Mouse (Mus musculus) lung, postnatal 0 days (tissue): ENCODE data around the gene Omt2a. TPM values are rescaled to one million over a fixed set of nuclear protein-coding genes. Genes with fewer than 3 reads are reported as not detected.
"Not testable (repeated sequence)": the region's sequence is repeated elsewhere in the genome, so short reads cannot be mapped to it uniquely, and the experiment has no call there.

Experiments
- ATAC-seq: fragments of 200-750 bp; cut with Nextera tagmentation; 2 replicates; pipeline ENCODE4 v1.8.0; 2017; ENCODE audit warnings: moderate library complexity
- DNase-seq: peaks from one replicate; pipeline ENCODE4 v3.0.0-alpha.2; 2016; ENCODE audit warnings: low spot score
- H3K27ac ChIP-seq: fragments of 300-500 bp; sonication (generic); 2 replicates; pipeline ENCODE4 v1.5.1; 2014; ENCODE audit warnings: antibody characterized with exemption, mild to moderate bottlenecking, low read length, mixed read lengths
- H3K27me3 ChIP-seq: fragments of 300-500 bp; sonication (generic); replicated peaks from 2 replicates; pipeline ENCODE4 v1.6.1; 2014; ENCODE audit warnings: low read length, mixed read lengths; ENCODE audit not compliant: insufficient read depth
- H3K36me3 ChIP-seq: fragments of 300-500 bp; sonication (generic); 2 replicates; pipeline ENCODE4 v1.6.1; 2014; ENCODE audit warnings: low read length, mixed read lengths; ENCODE audit not compliant: insufficient read depth
- H3K4me1 ChIP-seq: fragments of 300-500 bp; sonication (generic); 2 replicates; pipeline ENCODE4 v1.6.1; 2014; ENCODE audit warnings: antibody characterized with exemption, low read depth, low read length, mixed read lengths; ENCODE audit not compliant: insufficient read depth
- H3K4me2 ChIP-seq: fragments of 300-500 bp; sonication (generic); replicated peaks from 2 replicates; pipeline ENCODE4 v1.6.1; 2014; ENCODE audit warnings: low read depth, mild to moderate bottlenecking, low read length, moderate library complexity, mixed read lengths
- H3K4me3 ChIP-seq: fragments of 300-500 bp; sonication (generic); 2 replicates; pipeline ENCODE4 v1.5.1; 2014; ENCODE audit warnings: low read depth, low read length
- H3K9ac ChIP-seq: fragments of 300-500 bp; sonication (generic); replicated peaks from 2 replicates; pipeline ENCODE4 v1.6.1; 2014; ENCODE audit warnings: low read depth, mild to moderate bottlenecking
- H3K9me3 ChIP-seq: fragments of 300-500 bp; sonication (generic); 2 replicates; pipeline ENCODE4 v1.6.1; 2016; ENCODE audit warnings: low read length, mixed read lengths
- CTCF ChIP-seq: IDR thresholded peaks from 2 replicates; pipeline ENCODE4 v1.5.1; 2016; ENCODE audit warnings: antibody characterized with exemption, mild to moderate bottlenecking
- EP300 ChIP-seq: IDR thresholded peaks from 2 replicates; pipeline ENCODE4 v1.6.1; 2016; ENCODE audit warnings: antibody characterized with exemption, mild to moderate bottlenecking, control low read depth
- WGBS: fragments of 180-500 bp; shearing (Covaris S2); extraction: QIAGEN DNeasy Blood & Tissue Kit; methylation state at CpG from one replicate; pipeline ENCODE4 v1.1.7; 2014; 5-methylcytosine and 5-hydroxymethylcytosine counted together
- polyA plus RNA-seq: library from polyadenylated mRNA; unstranded; fragments of >200 nt; fragmentation: Nextera tagmentation; extraction: Ambion mirVana; gene quantifications from 2 replicates; pipeline ENCODE4 v1.2.1, GENCODE M21; 2015

Gene Omt2a
- polyA plus RNA-seq, 1 experiment from 2014 or later = not detected

DNA sequence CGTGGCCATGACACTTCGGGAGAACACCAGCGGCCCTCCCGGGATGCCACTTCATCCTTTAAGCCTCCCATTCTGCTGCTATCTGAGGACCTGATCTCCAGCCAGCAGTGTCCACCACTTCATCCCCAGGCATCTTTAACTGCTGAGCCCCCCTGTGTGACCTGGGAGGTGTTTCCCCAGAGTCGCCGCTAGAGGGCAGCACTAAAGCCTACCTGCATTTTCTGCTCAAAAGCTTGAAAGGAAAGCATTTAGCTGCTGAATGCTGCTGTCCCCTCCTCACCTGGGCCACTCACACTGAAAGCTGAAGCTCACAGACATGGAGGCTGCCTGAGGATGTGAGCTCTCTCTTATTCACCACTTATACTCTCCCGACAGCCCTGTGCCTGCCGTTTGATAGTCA is 25.7 kb upstream of the Omt2a start:
- H3K27ac ChIP-seq, H3K9ac ChIP-seq, H3K4me3 ChIP-seq, H3K4me2 ChIP-seq, H3K4me1 ChIP-seq, ATAC-seq, H3K36me3 ChIP-seq, H3K27me3 ChIP-seq, H3K9me3 ChIP-seq: not testable (repeated sequence)
- peak; percentile 80 for TF ChIP-seq CTCF
- 16% methylated on average over 8 of the region's 8 CpGs for WGBS
- peak; percentile 28 for DNase-seq

DNA sequence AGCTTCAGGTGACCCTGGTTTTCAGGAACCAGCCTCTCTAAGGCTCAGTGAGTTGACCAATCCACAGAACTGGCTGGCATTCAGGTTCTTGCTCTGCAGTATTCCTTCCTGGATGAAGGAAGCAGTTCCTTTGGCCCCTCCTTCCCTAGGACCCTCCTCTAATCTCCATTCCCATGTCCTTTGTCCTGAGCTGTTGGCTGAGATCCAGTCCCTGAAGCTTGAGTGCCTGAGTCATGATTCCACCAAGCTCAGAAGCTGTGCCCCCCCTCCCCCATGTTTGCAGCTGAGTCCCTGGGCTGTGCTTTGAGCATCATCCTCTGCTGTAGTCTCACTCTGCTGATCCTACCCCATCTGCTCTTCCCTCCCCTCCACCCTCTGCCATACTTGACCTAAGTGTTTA is 22.5 kb upstream of the Omt2a start:
- peak; percentile 73 for ATAC-seq
- H3K4me2 ChIP-seq, H3K4me1 ChIP-seq, H3K27ac ChIP-seq, H3K36me3 ChIP-seq, H3K9me3 ChIP-seq, H3K9ac ChIP-seq, H3K27me3 ChIP-seq, H3K4me3 ChIP-seq: not testable (repeated sequence)
- peak; percentile 76 for DNase-seq

GRCm38 (mm10) chr9:78327289-78327688 is 12.7 kb upstream of the Omt2a start, which contains the start of gene Omt2b:
Omt2b (plus strand) TSS chr9:78327589.
- H3K4me3 ChIP-seq, H3K4me2 ChIP-seq, H3K4me1 ChIP-seq, H3K9me3 ChIP-seq, DNase-seq, H3K36me3 ChIP-seq, H3K27me3 ChIP-seq, H3K9ac ChIP-seq, ATAC-seq, H3K27ac ChIP-seq: not testable (repeated sequence)
- WGBS = 75% methylated on average over 1 of the region's 1 CpGs

GRCm38 (mm10) chr9:78319499-78319898 is 4.9 kb upstream of the Omt2a start:
- no peak overlapping the region for H3K4me3 ChIP-seq
- no peak overlapping the region for H3K27ac ChIP-seq
- H3K27me3 ChIP-seq = no peaks in the 10 kb centered on the region
- no peaks in the 10 kb centered on the region for H3K36me3 ChIP-seq
- DNase-seq (peak; percentile 24), ATAC-seq (no peak)
- no peak overlapping the region for H3K4me2 ChIP-seq
- WGBS = 23% methylated on average over 1 of the region's 1 CpGs
- no peaks in the 10 kb centered on the region for H3K9me3 ChIP-seq
- no peaks in the 10 kb centered on the region for H3K4me1 ChIP-seq
- no peak overlapping the region for H3K9ac ChIP-seq
- TF ChIP-seq EP300 (no peak), CTCF (peak; percentile 65)

DNA sequence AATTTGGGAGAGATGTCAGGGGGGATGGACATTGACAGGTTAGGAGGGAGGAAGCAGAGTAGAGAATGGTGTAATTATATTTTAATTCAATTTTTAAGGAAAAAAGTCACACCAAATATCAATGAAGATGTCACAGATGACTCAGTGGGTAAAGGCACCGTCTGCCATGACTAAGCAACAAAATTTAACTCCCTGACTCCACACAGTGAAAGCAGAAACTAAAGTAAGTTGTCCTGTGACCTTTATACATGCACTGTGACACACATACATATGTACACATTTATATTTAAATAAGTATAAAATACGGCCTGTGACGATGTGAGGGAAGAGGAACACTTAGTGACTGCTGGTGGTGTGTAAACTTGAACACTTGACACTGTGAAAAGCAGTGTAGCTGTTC is 6.5 kb downstream of the Omt2a start:
- not testable (repeated sequence) for H3K36me3 ChIP-seq, H3K9me3 ChIP-seq, H3K4me2 ChIP-seq, H3K27me3 ChIP-seq, H3K27ac ChIP-seq, H3K9ac ChIP-seq, DNase-seq, ATAC-seq, H3K4me1 ChIP-seq, H3K4me3 ChIP-seq
- WGBS = 73% methylated on average over 3 of the region's 3 CpGs

- not testable (repeated sequence) for H3K4me2 ChIP-seq, H3K4me3 ChIP-seq, H3K4me1 ChIP-seq, H3K27me3 ChIP-seq, H3K36me3 ChIP-seq, H3K27ac ChIP-seq, H3K9me3 ChIP-seq, H3K9ac ChIP-seq
- 64% methylated on average over 1 of the region's 1 CpGs for WGBS
- ATAC-seq (peak; percentile 59), DNase-seq (peak; percentile 36)
These were observed 15.5 kb downstream of the Omt2a start for GRCm38 (mm10) chr9:78299143-78299542.

- H3K4me1 ChIP-seq = no peaks in the 10 kb centered on the region
- 62% methylated on average over 1 of the region's 1 CpGs for WGBS
- H3K4me3 ChIP-seq = no peak overlapping the region
- H3K9me3 ChIP-seq = no peaks in the 10 kb centered on the region
- no peaks in the 10 kb centered on the region for H3K27me3 ChIP-seq
- H3K27ac ChIP-seq = no peak overlapping the region
- DNase-seq (no peak), ATAC-seq (no peak)
- TF ChIP-seq EP300 (no peak), CTCF (no peak)
- no peak overlapping the region for H3K9ac ChIP-seq
- H3K36me3 ChIP-seq = no peaks in the 10 kb centered on the region
- H3K4me2 ChIP-seq = no peak overlapping the region
These were observed 16.4 kb downstream of the Omt2a start for GRCm38 (mm10) chr9:78298232-78298631.
